In genomic region chr17:43070946-43071345, GRCm38 (mm10) we compare ENCODE assay signal across 28 mouse cellular contexts. TPM values are rescaled to one million over a fixed set of nuclear protein-coding genes. Genes with fewer than 3 reads are reported as not detected.
A peak's percentile ranks its signal among the peaks of the same experiment; 100 is the strongest.
DNase-seq lines count a peak whose midpoint lies in the region; ATAC-seq and TF ChIP-seq lines count a peak whose summit lies in the region.
"Had no signal": no experiment of that assay in that cellular context is flagged by ENCODE, and none has a peak within 500 bp of the region (broad histone marks: within the 10 kb centered on the region; RNA-seq: fewer than 3 reads in every experiment).

No protein-coding gene starts in this region.

- peak; percentile 55 for DNase-seq in kidney, adult 9 months
- no peak for DNase-seq in kidney, postnatal 25 days
- DNase-seq in lung, embryonic 14.5 days = peak; percentile 20
- DNase-seq in lung, adult 2 months = no peak
- DNase-seq in lung, postnatal 14 days = peak; percentile 8
- DNase-seq in adrenal gland, adult 8-10 months = no peak
- DNase-seq: adrenal gland, postnatal 14 days; cerebellum, adult 11 months; cerebellum, adult 9-10 months; cerebellum, postnatal 36 days; embryo, embryonic 11 days; gastrocnemius, postnatal 14 days; heart, postnatal 14 days; layer of hippocampus, postnatal 36 days; liver; right cerebral cortex, postnatal 25 days had no signal

- TF ChIP-seq POLR2A in lung, adult 2 months (IDR thresholded peaks at IDR 0.05; ENCODE audit: borderline replicate concordance, extremely low read depth, low read depth, low read length) = no peak

- H3K4me2 ChIP-seq in lung, embryonic 14.5 days = no peak overlapping the region
- 0 out of 2 replicates have a peak overlapping the region, but pooled peaks have one; percentile 19 for H3K4me2 ChIP-seq in stomach, embryonic 16.5 days (ENCODE audit: low read depth, low read length)
- no peak overlapping the region for H3K4me2 ChIP-seq in liver, embryonic 12.5 days
- H3K4me2 ChIP-seq: embryonic facial prominence, embryonic 12.5 days; intestine, embryonic 15.5 days; liver, embryonic 15.5 days; midbrain, embryonic 11.5 days had no signal

- no peaks in the 10 kb centered on the region for H3K9me3 ChIP-seq in lung, embryonic 14.5 days (ENCODE audit: low read depth, low read length)
- H3K9me3 ChIP-seq in stomach, embryonic 16.5 days (replicated peaks; ENCODE audit: control insufficient read depth, low read length) = no peaks in the 10 kb centered on the region
- no peaks in the 10 kb centered on the region for H3K9me3 ChIP-seq in liver, embryonic 12.5 days (replicated peaks)
- H3K9me3 ChIP-seq: embryonic facial prominence, embryonic 12.5 days; hindbrain, embryonic 10.5 days; intestine, embryonic 15.5 days; liver, embryonic 15.5 days had no signal

- ATAC-seq in lung, embryonic 14.5 days (ENCODE audit: insufficient read depth) = no peak
- ATAC-seq in stomach, embryonic 16.5 days (ENCODE audit: insufficient read depth, low FRiP score) = peak; percentile 61; the same call in 1 of the 2 replicates
- ATAC-seq in liver, embryonic 12.5 days = no peak
- ATAC-seq: forebrain, embryonic 14.5 days; hindbrain, embryonic 16.5 days; intestine, embryonic 15.5 days; midbrain, embryonic 16.5 days; Patski had no signal

- peak overlapping the region; percentile 3; the same call in 1 of the 2 replicates for H3K27ac ChIP-seq in lung, embryonic 14.5 days (ENCODE audit: low read depth)
- H3K27ac ChIP-seq in stomach, embryonic 16.5 days (ENCODE audit: low read length) = peak overlapping the region; percentile 79
- no peak overlapping the region for H3K27ac ChIP-seq in liver, embryonic 12.5 days
- H3K27ac ChIP-seq: embryonic facial prominence, embryonic 12.5 days; hindbrain, embryonic 10.5 days; intestine, embryonic 15.5 days; liver, embryonic 15.5 days had no signal

- no peak overlapping the region for H3K4me3 ChIP-seq in lung, embryonic 14.5 days (ENCODE audit: low read depth, low read length)
- H3K4me3 ChIP-seq in lung, adult 2 months (replicated peaks; ENCODE audit: extremely low read depth, low read depth, low read length) = no peak overlapping the region
- H3K4me3 ChIP-seq in stomach, embryonic 16.5 days (replicated peaks; ENCODE audit: low read length) = no peak overlapping the region
- H3K4me3 ChIP-seq in liver, embryonic 12.5 days = no peak overlapping the region
- H3K4me3 ChIP-seq: embryonic facial prominence, embryonic 12.5 days; hindbrain, embryonic 10.5 days; intestine, embryonic 15.5 days; liver, embryonic 15.5 days had no signal

- H3K4me1 ChIP-seq in lung, embryonic 14.5 days (ENCODE audit: insufficient read depth) = peaks cover 15% of the 10 kb centered on the region
- peaks cover 4% of the 10 kb centered on the region; the same call in 1 of the 2 replicates for H3K4me1 ChIP-seq in lung, adult 2 months (ENCODE audit: control insufficient read depth, insufficient read depth, low read length)
- peaks cover 27% of the 10 kb centered on the region for H3K4me1 ChIP-seq in stomach, embryonic 16.5 days (ENCODE audit: control insufficient read depth, insufficient read depth, low read length)
- peaks cover 39% of the 10 kb centered on the region for H3K4me1 ChIP-seq in liver, embryonic 12.5 days
- H3K4me1 ChIP-seq: embryonic facial prominence, embryonic 12.5 days had no signal

- no peak overlapping the region for H3K9ac ChIP-seq in lung, embryonic 14.5 days
- no peak overlapping the region for H3K9ac ChIP-seq in stomach, embryonic 16.5 days (ENCODE audit: low read length)
- no peak overlapping the region for H3K9ac ChIP-seq in liver, embryonic 12.5 days
- H3K9ac ChIP-seq: embryonic facial prominence, embryonic 12.5 days; intestine, embryonic 15.5 days; liver, embryonic 15.5 days had no signal

- H3K27me3 ChIP-seq in lung, embryonic 14.5 days (ENCODE audit: insufficient read depth, low read length) = no peaks in the 10 kb centered on the region
- H3K27me3 ChIP-seq in stomach, embryonic 16.5 days (ENCODE audit: control insufficient read depth, insufficient read depth, low read length) = no peaks in the 10 kb centered on the region
- no peaks in the 10 kb centered on the region for H3K27me3 ChIP-seq in liver, embryonic 12.5 days (replicated peaks)
- H3K27me3 ChIP-seq: embryonic facial prominence, embryonic 12.5 days; intestine, embryonic 15.5 days; liver, embryonic 15.5 days; Patski had no signal

- no peaks in the 10 kb centered on the region for H3K36me3 ChIP-seq in lung, embryonic 14.5 days (ENCODE audit: insufficient read depth)
- no peaks in the 10 kb centered on the region for H3K36me3 ChIP-seq in stomach, embryonic 16.5 days (ENCODE audit: control insufficient read depth, insufficient read depth, low read length)
- peaks cover 81% of the 10 kb centered on the region for H3K36me3 ChIP-seq in liver, embryonic 12.5 days
- H3K36me3 ChIP-seq: embryonic facial prominence, embryonic 12.5 days; intestine, embryonic 15.5 days had no signal

- TF ChIP-seq CTCF in lung, embryonic 14.5 days (IDR thresholded peaks at IDR 0.05; ENCODE audit: low read depth) = no peak
- no peak for TF ChIP-seq CTCF in lung, adult 2 months (IDR thresholded peaks at IDR 0.05; ENCODE audit: insufficient read depth, low read length)

- WGBS in lung, embryonic 14.5 days = 59% methylated on average over 2 of the region's 2 CpGs
- WGBS in lung, adult 2 months = 52% methylated on average over 2 of the region's 2 CpGs
- 42% methylated on average over 2 of the region's 2 CpGs for WGBS in stomach, embryonic 16.5 days
- WGBS in liver, embryonic 12.5 days (ENCODE audit: insufficient replicate concordance) = 80% methylated on average over 2 of the region's 2 CpGs

RNA-seq across cellular contexts. Expression of gene Tnfrsf21, which starts 54.6 kb away (rescaled TPM):
- 39.6 and 41.1 TPM in 2 replicates for polyA plus RNA-seq in lung, embryonic 14.5 days (2014; fragmentation: Nextera tagmentation; extraction: Ambion mirVana)
- 29.5 and 29.7 TPM in 2 replicates for polyA plus RNA-seq in lung, adult 2 months (2012; rRNA removed)
- 33.9 and 38.8 TPM in 2 replicates for polyA plus RNA-seq in stomach, embryonic 16.5 days (2015; fragmentation: Nextera tagmentation; extraction: Ambion mirVana)
- polyA plus RNA-seq in liver, embryonic 12.5 days (2016; fragmentation: Nextera tagmentation; extraction: Ambion mirVana) = 41.9 and 43.1 TPM in 2 replicates
- 1 to 10 TPM; 2.4 to 5.3 (median 3.1) TPM for total RNA-seq in adrenal gland, adult 8-10 months (2022)
- total RNA-seq: MEL had no signal

Comparison
In these comparisons a context has a peak if more than half of its experiments do, and no peak if none do; other contexts are left out.
1. DNase-seq: peak in kidney, adult 9 months (single experiment), lung, embryonic 14.5 days (single experiment) and lung, postnatal 14 days (single experiment); none in kidney, postnatal 25 days (0 of 2), lung, adult 2 months (single experiment) and adrenal gland, adult 8-10 months (single experiment).